Mouse (Mus musculus): ENCODE measurements at regions not wholly inside any gene's neighbourhood (a gene's known extent, or its start where the extent isn't known, plus 50 kb on each side); places are given as distances from the start of the nearest gene placed in this dataset.

GRCm38 (mm10) chrX:82741478-82741877 is 207.2 kb upstream of the Dmd start:
- intact Hi-C loops (cut with DNase I), result no loop called here
- DNase-seq (ENCODE audit: low spot score in 2 of 2), result no peak

GRCm38 (mm10) chrX:82764204-82764603 is 184.5 kb upstream of the Dmd start:
- intact Hi-C loops (cut with DNase I), result no loop called here
- no peak for DNase-seq (ENCODE audit: low spot score in 2 of 2)

GRCm38 (mm10) chrX:82809171-82809570 is 139.5 kb upstream of the Dmd start:
- no peak for DNase-seq (ENCODE audit: low spot score in 2 of 2)
- intact Hi-C loops (cut with DNase I), result no loop called here

- intact Hi-C loops (cut with DNase I), result loop anchor here (5.0 kb wide), 1 partner anchor 928 kb away; no protein-coding TSS in a partner anchor
- DNase-seq (ENCODE audit: low spot score in 2 of 2), result peak; percentile 18 to 24
These were observed 134.1 kb upstream of the Dmd start for GRCm38 (mm10) chrX:82814618-82815017.

GRCm38 (mm10) chrX:82817045-82817444 is 131.6 kb upstream of the Dmd start:
- DNase-seq (ENCODE audit: low spot score in 2 of 2), result peak; percentile 14 to 19
- intact Hi-C loops (cut with DNase I), result loop anchor here (5.0 kb wide), 1 partner anchor 925 kb away; no protein-coding TSS in a partner anchor

- intact Hi-C loops (cut with DNase I), result no loop called here
- DNase-seq (ENCODE audit: low spot score in 2 of 2), result no peak
These were observed 125.1 kb upstream of the Dmd start for GRCm38 (mm10) chrX:82823606-82824005.

GRCm38 (mm10) chrX:82866116-82866515 is 82.6 kb upstream of the Dmd start:
- DNase-seq (ENCODE audit: low spot score in 2 of 2), result no peak
- intact Hi-C loops (cut with DNase I), result no loop called here
